Mouse (Mus musculus) ES-E14 (cell line): ENCODE measurements around the gene Sun2.

Source experiments
- HCFC1 ChIP-seq: IDR thresholded peaks from 2 replicates; pipeline ENCODE4 v1.6.1; 2012; ENCODE audit warnings: low read length, inconsistent platforms, borderline replicate concordance; ENCODE audit not compliant: insufficient read depth
- MAFK ChIP-seq: IDR thresholded peaks from 2 replicates; pipeline ENCODE4 v1.6.1; 2014; ENCODE audit warnings: mild to moderate bottlenecking, low read depth, low read length, inconsistent platforms; ENCODE audit not compliant: insufficient read depth
- ZC3H11A ChIP-seq: IDR thresholded peaks from 2 replicates; pipeline ENCODE4 v1.6.1; 2012; ENCODE audit warnings: low read depth, mild to moderate bottlenecking, inconsistent platforms, low read length, borderline replicate concordance
- ZNF384 ChIP-seq: IDR thresholded peaks from 2 replicates; pipeline ENCODE4 v1.6.1; 2012; ENCODE audit warnings: low read depth, low read length, inconsistent platforms

DNA sequence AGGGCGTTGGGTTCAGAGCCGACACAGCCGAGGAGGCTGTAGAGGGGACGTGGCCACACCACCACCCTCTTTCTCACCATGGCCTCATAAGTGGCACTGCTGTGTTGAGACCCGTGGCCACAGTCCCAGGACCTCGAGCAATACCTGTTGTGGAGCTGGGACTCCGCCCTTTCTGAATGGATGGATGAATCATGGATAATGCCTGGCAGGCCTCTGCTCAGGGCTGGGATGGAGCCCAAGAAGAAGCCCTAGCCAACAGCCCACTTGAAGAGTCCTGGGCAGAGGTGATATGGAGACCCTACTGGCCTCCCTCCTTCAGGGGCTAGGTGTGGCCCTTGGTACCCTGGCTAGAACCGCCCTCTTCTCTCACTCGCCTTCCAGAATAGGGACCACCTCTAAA is 20.7 kb upstream of the Sun2 start:
- no peak for TF ChIP-seq MAFK
- TF ChIP-seq HCFC1 = no peak
- no peak for TF ChIP-seq ZC3H11A
- no peak for TF ChIP-seq ZNF384
